Mouse (Mus musculus): Measurements from ENCODE around the gene Sh3pxd2a.

The Sh3pxd2a gene

DNA sequence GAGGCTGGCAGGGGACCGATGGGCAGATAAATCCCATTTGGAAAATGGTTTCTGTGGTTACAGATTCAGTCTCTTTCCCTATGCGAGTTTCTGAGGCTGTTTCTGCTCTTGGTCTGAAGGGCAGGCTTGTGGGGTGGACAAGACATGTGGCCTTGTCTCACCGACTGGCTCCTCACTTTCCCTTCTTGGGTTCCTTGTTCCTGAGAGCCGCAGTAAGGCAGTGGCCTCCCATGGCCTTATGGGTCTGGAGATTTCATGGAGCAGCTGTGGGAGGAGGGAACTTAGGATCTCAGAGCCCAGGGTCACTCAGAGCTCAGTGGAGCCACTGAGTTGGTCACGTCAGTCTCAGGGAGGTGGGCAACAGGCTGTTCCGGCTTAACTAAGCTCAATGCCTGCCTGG, 232.8 kb downstream of the Sh3pxd2a start:
- no peak for DNase-seq (ENCODE audit: low spot score in 2 of 2)

DNA sequence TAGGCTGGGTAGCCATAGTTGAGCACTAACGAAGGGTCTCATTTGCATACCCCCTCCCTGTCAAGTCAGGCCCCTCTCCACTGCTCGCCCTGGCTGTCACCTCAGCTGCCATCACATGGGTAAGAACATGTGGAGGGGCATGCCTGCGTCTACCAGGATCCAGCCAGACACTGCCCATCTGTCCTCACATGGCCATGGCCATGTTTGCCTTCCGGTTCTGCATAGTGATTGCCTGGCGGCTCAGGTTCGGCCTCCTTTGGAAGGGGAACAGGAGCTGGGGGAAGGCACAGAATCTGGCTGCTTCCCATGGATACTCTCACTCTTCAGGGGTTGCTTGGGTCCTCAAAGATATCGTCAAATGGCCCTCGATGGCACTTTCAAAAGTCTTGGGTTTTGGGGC, 233.5 kb downstream of the Sh3pxd2a start:
- DNase-seq (ENCODE audit: low spot score in 2 of 2) = no peak

DNA sequence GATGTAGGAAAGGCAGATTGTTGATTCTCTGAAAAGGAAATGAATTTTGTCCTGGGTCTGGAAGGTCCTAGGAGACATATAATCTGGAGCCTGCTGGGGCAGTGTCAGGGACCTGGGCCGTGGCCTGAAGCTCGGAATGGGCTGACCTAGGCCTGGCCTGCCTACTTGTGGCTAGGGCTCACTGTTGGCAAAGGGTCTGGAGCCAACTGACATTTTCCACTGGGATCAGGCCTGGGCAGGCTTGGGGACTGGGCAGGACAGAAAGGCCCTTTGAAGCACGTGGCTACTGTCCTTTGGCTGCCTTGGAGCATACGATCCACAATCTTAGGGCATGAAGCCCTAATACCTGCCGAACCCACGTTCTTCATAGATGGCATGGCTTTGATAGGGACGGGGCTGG, 234.1 kb downstream of the Sh3pxd2a start:
- DNase-seq (ENCODE audit: low spot score in 2 of 2) = no peak

DNA sequence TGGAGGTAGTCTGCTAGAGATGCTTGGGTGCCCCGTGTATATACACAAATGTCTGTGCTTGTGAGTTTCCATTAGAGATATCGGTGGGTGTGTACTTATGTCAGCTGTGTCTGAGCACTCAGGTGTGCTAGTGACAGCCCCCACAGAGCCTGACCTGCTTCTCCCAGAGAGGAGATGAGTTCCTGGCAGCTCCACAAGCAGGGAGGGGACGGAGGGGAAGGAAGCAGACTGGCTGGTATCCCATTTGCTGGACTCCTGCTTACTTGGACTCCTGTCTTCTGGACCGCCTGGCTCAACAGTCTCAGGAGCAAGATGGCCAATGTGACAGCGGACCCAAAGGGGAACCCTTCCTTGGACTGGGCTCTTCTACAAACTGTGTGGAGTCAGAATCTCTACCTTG, 234.7 kb downstream of the Sh3pxd2a start:
- no peak for DNase-seq (ENCODE audit: low spot score in 2 of 2)

DNA sequence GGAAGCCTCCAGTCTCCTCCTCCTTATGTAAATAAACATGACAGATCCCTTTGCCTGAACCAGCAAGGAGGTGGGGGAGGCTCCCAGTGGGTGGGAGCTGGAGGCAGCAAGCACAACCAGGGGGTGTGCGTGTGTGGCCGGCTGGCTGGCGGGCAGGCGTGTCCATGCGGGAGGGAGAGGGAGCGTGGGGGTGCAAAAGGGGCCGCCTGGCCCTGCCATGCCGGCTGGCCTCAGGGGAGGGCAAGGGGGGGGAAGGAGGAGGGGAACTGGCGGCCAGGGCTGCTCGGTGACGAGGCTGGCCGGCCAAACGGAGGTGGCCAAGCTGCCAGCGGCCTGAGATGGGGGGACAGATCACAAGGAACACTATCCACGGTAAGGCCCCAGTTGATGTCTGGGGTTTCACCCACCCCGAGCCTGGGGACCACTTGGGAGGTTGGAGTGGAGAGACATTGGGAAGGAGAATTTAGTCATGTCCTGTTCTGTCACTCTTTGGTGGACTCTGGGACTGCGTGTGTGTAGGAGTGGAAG, 235.4 kb downstream of the Sh3pxd2a start:
- DNase-seq (ENCODE audit: low spot score in 2 of 2) = peak; percentile 77 to 78

DNA sequence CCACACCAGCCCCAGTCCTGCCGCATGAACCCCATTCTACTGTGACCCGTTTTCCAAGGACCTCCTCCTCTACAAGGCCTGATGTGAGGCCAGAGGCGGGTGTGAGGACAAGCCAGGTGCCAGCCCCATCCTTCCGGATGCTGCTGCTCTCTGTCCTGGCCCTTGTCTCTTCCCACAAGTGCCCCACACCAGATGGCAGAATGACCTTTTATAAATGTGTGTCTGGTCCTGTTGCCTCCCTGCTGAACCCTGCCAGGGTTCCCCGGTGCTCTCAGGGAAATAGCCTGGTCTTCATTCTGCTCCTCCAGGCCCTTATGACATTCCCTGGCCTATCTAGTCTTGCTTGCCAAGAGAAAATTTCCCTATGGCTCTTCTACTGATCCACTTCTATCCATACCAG, 238.4 kb downstream of the Sh3pxd2a start:
- DNase-seq (ENCODE audit: low spot score in 2 of 2) = no peak

DNA sequence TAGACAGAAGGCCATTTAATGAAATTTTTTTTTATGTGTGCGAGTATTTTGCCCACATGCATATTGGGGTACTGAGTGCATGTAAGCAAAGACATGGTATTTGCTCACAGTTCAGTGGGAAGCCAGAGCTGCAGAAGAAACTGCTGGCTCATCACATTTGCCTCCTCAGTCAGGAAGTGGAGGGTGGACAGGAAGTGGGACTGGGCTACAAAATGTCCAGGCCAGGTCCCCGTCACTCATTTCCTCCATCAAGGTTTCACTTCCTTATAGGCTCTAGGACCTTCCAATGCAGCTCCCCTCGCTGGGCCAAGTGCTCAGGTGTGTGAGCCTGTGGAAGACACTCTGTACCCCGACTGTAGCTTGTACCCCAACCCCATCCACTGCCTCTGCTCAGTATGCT, 239.5 kb downstream of the Sh3pxd2a start:
- DNase-seq (ENCODE audit: low spot score in 2 of 2) = no peak

DNA sequence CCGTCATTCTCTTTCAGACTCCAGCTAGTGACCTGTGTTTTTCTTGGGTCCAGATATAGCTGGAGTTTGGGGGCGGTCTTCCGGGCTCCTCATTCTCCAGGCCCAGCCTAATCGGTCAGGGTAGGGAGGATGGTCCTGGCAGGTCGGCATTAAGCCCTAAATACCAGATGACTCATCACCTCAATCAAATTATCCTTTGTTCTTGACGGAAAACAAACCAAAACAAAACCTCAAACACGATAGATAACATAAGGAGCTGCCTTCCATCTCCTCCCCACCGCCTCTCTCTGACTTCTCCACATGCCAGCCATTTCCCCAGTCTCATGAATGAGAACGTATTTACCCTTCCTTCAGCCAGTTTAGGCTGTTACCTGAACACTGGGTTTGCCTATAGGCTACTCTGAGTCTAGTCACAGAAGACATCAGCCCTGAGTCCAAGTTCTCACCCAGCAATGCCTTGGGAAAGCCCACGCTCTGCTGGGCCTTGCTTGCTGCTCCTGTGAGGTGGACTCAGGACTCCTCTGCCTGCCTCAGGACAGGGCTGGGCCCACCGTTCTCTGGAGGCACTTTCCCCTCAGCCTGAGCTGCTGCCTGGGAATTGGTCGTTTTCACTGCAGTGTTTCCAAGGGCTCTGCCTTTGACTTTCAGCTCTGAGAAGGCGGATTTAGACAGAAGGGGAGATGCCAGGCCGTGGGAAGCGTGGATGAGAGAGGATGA, 241.2 kb downstream of the Sh3pxd2a start:
- DNase-seq (ENCODE audit: low spot score in 2 of 2) = no peak

DNA sequence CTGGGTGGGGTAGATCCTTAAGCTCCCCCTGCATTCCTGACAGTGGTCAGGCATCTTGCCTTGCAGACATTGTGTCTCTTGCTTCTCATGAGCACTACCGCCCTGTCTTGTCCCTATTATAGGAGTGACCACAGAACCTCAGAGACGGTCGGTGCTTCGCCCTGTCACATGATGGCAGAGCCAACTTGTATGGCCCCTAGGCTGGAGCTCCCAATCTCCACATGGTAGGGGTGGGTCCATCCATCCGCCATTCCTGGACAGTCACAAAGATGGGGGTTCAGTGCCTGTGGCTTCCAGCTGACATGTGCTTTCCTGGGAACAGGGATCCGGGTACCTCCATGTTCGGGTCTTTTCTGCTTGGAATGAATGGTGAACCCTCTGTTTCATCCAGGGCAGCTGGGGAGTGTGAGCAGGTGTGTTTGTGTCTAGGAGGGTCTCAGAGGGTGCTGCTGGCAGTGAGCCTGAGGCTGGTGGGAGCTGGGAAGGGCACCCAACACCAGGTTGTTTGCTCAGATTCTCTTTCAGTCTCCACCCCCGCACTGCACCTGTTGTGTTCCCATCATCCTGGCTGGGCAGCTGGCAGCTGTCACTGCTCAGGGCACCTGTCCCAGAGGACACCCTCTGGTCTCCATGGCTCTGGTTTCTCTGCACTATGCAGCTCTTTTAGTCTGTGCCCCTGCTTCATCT, 241.9 kb downstream of the Sh3pxd2a start:
- no peak for DNase-seq (ENCODE audit: low spot score in 2 of 2)

DNA sequence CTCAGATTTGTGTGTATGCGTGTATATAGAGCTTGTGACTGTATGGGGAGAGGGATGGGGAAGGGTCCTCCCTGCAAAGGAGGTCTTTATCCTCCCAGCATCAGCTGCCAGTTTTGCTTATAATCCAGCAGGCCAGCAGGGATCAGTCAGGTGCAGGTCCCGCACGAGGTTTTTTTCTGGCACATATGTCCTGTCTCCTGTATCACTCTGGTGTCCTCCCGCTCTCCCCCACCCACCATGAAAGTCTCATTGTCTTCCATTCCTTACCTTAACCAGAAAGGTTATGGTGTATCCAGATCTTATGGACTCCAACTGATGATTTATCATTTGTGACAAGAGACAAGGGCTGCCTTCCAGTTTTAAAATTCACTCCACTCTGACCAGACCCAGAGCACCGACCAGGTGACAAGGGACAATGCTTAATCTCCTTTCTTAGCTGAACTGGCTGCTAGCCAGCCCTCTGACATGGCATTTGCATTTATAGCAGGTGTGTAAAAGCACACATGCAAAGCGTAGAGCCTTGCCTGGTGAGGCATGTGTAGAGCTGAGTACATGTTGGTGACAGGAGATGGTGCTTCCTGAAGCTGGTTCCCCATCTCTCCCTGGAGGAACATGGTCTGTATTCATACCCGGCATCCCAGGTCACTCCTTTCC, 242.6 kb downstream of the Sh3pxd2a start:
- DNase-seq (ENCODE audit: low spot score in 2 of 2) = no peak

DNA sequence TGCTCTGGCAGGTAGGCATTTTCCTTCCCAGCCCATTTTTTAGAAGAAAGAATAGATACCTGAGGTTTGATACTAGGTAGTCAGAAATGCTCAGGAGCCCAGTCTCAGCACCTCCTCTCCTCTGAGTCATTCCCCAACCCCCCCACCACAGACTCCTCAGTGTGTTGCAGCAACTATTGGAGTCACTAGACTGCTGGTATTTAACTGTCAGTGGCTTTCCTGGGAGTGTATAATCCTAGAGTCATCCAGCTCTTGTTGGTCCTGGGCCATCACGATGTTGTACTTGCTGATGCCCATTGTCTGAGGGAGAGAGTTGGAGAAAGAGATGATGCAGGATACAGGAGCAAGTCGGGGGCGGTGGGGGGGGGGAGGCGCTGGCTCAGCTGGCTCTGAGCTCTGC, 243.2 kb downstream of the Sh3pxd2a start:
- DNase-seq (ENCODE audit: low spot score in 2 of 2) = no peak

DNA sequence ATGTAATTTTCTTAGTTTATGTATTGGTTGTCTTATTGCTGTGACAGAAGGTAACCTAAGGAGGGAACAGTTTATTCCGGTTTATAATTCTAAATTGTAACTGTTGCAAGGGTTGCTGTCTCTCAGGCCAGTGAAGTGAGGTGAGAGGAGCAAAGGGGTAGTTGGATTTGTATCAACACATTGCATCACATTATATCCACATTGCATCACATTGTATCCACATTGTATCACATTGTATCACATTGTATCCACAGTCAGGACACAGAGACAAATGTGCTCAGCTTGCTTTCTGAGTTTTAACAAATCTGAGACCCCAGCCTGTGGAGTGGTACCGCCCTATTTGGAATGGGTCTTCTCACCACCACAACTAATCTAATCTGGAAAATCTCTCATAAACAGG, 244.0 kb downstream of the Sh3pxd2a start:
- no peak for DNase-seq (ENCODE audit: low spot score in 2 of 2)

DNA sequence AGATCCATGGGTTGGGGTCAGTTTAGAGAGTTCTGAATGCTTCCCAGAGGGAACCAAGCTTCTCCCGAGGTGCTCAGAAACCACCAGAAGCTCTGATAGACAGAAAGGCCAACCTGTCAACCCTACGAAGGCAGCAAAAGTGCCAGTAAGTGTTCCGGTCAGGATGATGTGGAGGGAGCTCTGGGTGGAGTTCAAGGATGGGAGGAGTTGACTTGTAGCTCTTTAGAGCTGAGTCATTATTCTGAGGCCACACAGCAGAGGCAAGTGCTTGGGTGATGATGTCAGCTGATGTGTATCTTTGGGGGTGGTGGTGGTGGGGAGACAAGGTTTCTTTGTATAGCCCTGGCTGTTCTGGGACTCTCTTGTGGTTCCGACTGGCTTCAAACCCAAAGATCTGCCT, 244.6 kb downstream of the Sh3pxd2a start:
- no peak for DNase-seq (ENCODE audit: low spot score in 2 of 2)

DNA sequence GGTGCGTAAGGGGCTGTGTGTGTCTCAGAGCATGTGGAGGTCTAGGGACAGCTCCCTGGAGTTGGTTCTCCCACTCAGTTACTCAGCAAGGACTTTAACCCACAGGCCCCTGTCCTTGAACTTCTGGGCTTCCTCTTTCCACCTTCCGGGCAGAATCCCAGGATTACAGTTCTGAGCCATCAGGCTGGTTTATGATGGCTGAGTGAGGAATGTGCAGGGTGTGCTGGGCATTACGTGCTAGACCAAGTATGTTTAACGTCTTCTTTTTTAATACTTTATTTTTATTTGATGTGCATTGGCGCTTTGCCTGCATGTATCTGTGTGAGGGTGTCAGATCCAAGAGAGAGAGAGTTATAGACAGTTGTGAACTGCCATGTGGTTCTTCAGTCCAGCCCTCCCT, 247.4 kb downstream of the Sh3pxd2a start:
- DNase-seq (ENCODE audit: low spot score in 2 of 2) = no peak

DNA sequence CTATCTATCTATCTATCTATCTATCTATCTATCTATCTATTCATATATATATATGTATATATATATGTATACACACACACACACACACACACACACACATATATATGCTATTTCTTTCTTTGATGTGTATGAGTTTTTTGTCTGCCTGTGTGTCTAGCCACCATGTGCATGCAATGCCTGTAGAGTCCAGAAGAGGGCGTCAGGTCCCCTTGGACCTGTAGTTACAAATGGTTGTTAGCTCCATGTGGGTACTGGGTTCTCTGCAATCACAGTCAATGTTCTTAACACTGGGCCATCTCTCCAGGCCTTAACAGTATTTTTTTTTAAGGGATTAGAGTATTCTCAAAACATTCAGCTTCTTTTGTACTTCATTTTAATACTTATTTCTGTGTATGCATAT, 250.7 kb downstream of the Sh3pxd2a start:
- DNase-seq (ENCODE audit: low spot score in 2 of 2) = no peak

DNA sequence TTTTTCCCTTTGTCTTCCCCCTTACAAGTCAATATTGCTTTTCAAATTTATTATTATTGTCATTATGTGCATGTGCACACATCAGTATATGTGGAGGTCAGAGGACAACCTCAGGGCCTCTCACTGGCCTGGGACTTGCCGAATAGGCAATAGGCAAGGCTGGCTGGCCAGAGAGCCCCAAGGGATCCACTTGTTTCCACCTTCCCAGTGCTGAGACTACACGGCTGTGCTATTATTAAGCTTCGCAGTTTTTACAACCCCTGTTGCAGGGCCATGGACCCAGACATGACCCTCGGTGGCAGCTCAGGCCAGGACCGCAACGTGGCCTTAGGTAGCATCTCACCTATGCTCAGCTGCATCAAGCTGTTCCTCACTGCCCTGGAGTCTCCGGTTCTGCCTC, 251.8 kb downstream of the Sh3pxd2a start:
- no peak for DNase-seq (ENCODE audit: low spot score in 2 of 2)

DNA sequence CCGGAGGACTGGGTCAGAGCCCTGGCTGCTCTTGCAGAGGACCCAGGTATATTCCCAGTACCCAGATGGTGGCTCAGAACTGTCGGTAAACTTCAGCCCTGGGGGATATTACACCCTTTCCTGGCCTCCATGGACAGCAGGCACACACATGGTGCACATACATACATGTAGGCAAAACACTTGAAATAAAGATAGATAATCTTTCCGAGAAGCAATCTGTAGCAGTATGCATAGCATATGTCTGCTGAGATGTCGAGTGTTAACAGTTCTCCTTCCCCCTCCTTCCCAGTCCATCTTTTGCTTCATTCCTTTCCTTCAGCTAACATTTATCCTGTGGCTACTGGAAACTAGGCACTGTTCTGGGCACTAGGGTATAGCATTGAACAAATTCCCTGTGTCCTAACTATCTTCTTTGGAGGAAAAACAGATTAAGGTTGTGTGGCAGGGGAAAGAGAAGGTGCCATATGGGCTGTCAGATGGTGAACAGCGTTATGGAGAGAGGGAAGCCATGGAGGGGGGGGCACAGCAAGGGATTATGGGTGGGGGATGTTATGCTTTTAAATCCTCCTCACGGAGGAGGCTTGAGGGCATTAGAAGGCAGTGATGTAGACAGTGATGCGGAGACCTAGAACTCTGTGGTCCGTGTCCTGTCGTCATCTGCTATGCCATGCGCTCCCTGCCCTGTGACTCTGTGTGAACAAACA, 252.4 kb downstream of the Sh3pxd2a start:
- DNase-seq (ENCODE audit: low spot score in 2 of 2) = no peak

DNA sequence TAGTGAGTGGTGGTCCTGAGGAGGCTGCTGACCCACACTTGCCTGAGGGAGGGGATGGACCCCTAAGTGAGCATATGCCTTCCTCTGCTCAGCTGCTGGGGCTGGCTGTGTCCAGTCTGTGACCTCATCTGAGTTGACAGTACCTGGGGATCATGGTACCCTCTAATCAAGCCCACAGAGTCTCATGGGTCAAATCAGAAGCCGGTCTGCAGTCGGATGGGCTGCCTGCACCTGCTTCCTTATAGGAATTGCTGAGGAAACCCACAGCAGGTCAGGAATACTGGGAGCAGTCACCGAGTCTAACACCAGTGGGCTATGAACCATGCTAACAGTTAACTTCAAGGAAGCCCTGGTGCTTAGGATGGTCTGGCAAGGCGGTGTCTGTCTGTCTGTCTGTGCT, 253.8 kb downstream of the Sh3pxd2a start:
- DNase-seq (ENCODE audit: low spot score in 2 of 2) = no peak
